Mouse (Mus musculus) retina, postnatal 7 days (tissue): ENCODE data around the gene Ttf1.
A peak's percentile ranks its signal among the peaks of the same experiment; 100 is the strongest.
"Not testable (repeated sequence)": the region's sequence is repeated elsewhere in the genome, so short reads cannot be mapped to it uniquely, and the experiment has no call there.

Experiments
- DNase-seq: peaks from one replicate; pipeline ENCODE4 v3.0.0-alpha.2; 2012; ENCODE audit warnings: low read depth, low spot score

The Ttf1 gene

DNA sequence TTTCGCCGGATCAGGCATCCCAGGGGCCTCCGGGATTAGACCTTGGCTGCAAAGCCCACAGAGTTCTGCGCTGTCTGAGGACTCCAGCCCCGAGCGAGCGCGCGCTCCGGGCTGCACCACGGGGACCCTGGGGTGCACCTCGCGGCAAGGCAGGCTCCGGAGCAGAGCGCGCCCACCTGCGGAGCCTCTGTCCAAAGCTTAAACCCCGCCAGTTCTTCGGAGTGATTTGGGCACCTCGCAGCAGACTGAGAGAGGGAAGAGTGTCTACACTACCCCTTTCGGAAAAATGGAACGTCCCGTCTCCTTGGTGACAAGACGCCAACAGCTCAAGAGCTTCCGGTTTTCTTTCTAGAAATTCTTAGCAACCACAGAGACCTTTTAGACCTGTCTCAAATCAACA lies 5.1 kb upstream of the Ttf1 start, which contains the start of gene Cfap77:
TSS of gene Cfap77 (minus strand) at position 76 of the 400 bp plus-strand sequence.
- DNase-seq, result peak; percentile 70

GRCm38 (mm10) chr2:29065796-29066195 lies 5.7 kb downstream of the Ttf1 start:
- no peak for DNase-seq

GRCm38 (mm10) chr2:29066410-29066809 lies 6.3 kb downstream of the Ttf1 start:
- DNase-seq, result peak; percentile 38

DNA sequence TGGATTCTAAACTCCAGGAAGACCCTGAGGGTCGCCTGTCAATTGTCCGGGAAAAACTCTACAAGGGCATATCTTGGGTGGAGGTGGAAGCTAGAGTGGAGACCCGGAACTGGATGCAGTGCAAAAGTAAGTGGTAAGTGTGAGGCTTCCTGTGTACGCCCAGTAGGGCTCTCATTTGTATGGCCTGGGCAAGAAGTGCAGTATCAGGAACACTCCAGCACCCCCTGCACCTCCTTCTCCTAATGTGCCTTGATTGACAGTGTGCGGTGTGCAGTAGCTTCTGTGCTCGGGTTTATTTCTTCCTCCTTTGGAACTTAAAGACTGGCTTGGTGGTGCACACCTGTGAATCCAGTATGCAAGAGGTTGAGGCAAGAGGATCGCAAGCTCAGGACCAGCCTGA lies 14.6 kb downstream of the Ttf1 start:
- no peak for DNase-seq

DNA sequence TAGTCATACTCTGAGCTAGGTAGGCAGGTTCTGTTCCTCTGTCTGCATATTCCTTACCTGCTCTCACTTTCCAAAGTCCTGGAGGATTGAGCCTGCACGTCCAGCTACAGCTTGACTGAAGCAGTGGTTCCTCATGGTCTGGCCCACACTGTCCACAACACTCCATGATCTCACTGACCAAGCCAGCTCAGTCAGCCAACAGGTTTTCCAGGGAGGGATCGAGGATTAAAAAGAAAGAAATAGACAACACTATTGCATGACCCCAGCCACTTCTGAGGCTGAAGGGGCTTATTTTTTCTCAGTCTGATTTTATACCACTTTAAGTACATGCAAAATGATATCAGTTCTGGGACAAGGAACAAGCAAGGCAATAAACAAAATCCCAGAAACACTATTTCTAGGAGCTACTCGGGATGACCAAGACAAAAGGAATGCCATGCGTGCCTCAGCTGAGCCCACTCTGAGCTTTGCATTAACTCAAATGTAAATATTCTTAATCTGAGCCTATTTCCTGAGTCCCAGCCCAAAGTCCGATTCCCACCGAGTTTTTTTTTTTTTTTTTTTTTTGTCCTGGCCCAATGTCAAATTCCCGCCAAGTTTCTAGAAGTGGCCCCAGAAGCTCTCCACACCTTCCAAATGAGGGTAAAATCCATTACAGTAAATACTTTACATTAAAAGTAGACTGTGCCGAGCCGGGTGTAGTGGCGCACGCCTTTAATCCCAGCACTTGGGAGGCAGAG lies 15.4 kb downstream of the Ttf1 start:
- no peak for DNase-seq

DNA sequence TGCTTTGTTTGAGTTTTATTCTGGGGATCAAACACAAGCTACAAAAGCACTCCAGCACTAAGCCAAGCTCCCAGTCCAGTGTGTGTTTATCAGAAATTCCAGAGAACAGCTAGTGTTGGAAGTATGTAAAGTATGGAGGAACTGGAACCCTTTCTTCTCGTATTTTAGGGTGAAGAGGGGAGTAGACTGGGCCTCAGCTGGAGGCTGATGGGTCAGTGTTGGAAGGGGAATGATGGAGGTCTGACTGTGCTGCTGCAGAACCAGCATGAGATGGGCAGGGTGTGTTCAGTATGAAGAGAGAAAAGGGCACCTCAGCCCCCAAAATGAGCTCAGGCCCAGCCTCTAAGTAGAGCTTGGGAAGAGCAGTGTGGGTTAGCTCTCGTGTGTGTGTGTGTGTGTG lies 16.2 kb downstream of the Ttf1 start:
- DNase-seq, result no peak

DNA sequence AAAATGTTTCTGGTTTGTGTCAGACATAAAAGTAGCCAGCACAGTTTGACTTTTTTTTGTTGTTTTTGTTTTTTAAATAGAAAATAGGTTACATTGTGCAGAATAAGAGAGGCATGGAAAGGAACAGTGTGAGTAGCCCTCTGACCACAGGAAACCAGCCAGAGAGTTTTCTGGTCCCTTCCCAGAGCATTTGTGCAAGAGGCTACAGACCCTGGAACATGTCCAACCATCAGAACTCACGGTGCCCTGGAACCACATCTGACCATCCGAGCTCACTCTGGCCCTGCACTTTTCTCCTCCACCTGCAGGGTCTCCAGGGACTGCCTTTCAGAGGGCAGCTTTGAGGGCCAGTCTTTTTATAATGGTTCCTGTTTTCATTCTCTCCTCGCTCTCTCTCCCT lies 21.9 kb downstream of the Ttf1 start:
- DNase-seq, result no peak

GRCm38 (mm10) chr2:29086026-29086425 lies 26.0 kb downstream of the Ttf1 start:
- no peak for DNase-seq

GRCm38 (mm10) chr2:29089276-29089675 lies 29.2 kb downstream of the Ttf1 start:
- DNase-seq, result not testable (repeated sequence)

GRCm38 (mm10) chr2:29095674-29096073 lies 35.6 kb downstream of the Ttf1 start:
- DNase-seq, result no peak

DNA sequence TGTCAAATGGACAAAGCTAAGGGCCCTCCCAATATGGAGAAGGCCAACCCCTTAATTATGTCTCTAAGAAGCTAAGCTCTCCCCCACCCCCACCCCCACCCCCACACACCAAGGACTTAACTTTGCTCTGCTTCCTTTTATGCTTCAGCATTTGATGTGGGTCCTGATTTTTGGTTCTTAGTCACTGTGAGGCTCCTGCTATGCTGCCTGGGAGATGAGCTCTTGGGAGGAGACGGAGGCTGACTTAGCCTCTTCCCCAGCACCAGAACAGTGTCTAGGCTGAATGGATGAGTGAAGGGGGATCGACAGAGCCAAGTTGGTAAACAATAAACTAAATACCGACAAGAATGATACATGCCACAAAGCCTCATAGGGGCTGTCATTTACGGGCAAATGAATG lies 36.7 kb downstream of the Ttf1 start:
- no peak for DNase-seq

GRCm38 (mm10) chr2:29097465-29097864 lies 37.4 kb downstream of the Ttf1 start:
- no peak for DNase-seq

DNA sequence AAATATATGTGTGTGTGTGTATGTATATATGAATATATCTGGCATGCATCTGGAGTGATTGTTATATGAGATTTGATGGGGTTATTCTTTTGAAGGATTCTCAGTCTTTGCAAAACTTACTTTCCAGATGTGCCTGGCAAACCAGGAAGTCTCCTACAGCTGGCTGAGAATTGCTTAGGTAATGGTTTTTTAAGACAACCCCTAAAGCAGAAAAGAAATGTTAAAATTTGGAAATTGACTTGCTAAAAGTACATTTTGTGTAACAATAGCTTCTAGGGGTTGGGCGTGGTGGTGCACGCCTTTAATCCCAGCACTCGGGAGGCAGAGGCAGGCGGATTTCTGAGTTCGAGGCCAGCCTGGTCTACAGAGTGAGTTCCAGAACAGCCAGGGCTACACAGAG lies 37.9 kb downstream of the Ttf1 start:
- DNase-seq, result not testable (repeated sequence)

DNA sequence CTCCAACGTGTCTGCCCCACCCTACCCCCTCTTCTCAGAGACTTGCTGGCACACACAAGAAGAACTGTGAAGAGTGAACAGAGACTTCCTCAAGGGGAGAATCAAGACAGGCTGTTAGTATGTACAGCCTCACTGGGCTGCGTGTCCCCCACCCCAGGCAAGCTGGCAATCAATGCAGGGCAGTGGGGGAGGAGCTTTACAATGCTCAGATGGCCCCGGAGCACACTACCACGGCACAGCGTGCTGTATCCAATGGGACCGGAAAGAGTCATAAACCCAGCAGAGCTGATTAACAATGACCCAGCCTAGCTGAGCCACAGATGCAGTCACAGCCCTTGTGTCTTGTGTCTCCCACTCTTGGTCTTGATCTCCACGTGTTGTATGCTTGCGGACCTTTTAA lies 38.7 kb downstream of the Ttf1 start:
- no peak for DNase-seq

DNA sequence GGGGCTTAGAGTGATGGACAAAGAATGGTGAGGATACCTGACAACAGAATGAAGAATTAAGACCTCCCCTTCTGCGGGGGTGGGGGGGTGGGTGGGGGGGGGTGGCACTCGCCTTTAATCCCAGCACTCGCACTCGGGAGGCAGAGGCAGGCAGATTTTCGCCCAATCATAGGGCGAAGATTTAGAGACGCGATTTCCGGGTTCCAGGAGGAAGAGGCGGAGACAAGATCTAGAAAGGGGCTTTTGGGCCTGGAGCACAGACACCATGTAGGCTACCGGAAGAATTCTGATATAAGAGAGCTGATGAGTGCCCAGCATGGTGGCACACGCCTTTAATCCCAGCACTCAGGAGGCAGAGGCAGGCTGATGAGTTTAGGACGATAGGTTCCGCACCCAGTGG lies 39.6 kb downstream of the Ttf1 start:
- no peak for DNase-seq

GRCm38 (mm10) chr2:29100822-29101534 lies 40.9 kb downstream of the Ttf1 start:
- DNase-seq, result no peak

DNA sequence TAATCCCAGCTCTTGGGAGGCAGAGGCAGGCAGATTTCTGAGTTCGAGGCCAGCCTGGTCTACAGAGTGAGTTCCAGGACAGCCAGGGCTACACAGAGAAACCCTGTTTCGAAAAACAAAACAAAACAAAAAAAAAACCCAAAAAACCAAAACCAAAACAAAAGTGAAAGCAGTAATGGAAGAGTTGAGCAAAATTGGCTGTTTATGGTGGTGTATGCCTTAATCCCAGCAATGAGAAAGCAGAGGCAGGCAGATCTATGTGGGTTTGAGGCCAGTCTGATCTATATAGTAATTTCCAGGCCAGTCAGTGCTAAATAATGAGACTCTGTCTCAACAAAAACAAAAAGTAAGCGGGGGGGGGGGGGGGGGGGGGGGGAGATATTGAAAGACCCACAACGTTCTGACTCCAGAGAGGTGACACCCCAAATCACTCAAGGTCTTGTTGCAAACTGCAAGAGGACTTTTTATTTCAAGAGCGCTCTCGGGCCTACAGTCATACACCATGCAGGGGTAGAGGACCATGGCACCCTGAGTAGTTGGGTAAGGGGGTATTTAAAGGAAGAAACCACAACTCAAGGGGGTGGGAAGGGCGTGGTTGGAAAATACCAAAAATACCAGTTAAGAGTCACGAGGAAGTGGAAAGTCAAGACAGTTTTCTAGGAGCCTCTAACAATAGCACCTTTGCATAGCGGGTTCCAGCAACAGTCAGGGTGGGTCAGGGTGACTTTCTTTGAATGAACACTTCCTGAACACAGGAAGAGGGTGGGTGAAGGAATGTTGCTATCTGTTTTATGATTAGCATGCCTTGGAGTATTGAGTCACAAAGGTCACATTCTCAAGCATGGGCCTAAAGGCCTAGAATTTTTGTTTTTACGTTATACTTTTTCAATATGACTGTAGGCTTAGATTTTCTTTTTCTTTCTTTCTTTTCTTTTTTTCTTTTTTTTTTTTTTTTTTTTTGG lies 42.6 kb downstream of the Ttf1 start:
- DNase-seq, result not testable (repeated sequence)

- no peak for DNase-seq
Measured at GRCm38 (mm10) chr2:29120969-29121368, 60.9 kb downstream of the Ttf1 start.

DNA sequence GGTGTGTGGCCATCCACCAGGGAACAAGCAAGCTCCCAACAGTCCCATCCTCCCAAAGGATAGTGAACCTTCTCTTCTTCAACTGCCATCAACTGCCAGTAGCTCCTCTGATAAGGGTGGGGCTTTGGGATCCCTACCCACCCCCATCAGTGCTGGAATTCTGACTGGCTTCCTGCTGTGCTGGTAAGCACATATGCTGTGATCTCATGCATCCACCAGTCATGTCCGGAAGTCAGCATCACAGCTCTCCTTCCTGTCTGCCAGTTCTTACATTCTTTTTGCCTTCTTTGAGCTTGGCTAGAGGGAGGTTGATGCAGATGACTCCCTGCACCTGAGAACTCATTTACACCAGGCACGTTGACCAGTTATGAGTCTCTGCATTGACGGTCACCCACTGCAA lies 62.4 kb downstream of the Ttf1 start:
- no peak for DNase-seq

GRCm38 (mm10) chr2:29123907-29124569 lies 64.0 kb downstream of the Ttf1 start, which contains the start of gene Setx:
Gene Setx, plus strand, starts transcription at chr2:29124181.
- DNase-seq, result no peak

DNA sequence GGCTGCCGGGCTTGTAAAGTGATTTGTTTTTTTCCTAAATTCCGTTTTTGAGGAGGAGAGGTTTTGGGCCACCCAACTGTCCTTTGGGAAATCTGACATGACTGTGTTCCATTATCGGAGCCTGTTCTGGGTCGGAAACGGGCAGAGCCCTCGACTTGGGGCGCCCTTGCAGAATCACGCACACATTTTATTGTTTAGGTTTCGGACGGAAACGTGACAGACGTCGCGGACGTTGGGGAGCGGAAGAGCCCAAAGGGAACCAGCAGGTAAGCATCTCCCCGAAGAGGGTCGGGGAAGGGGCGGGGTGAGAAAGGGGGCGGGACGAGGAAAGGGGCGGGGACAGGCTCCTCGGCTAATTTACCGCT lies 64.5 kb downstream of the Ttf1 start:
- DNase-seq, result no peak
